Mouse (Mus musculus): ENCODE measurements around the gene Crtac1. TPM values are rescaled to one million over a fixed set of nuclear protein-coding genes. Genes with fewer than 3 reads are reported as not detected.

Crtac1 gene
- total and polyA plus RNA-seq, 2 experiments from 2014 or later, result 0.36 TPM; not detected in 1

DNA sequence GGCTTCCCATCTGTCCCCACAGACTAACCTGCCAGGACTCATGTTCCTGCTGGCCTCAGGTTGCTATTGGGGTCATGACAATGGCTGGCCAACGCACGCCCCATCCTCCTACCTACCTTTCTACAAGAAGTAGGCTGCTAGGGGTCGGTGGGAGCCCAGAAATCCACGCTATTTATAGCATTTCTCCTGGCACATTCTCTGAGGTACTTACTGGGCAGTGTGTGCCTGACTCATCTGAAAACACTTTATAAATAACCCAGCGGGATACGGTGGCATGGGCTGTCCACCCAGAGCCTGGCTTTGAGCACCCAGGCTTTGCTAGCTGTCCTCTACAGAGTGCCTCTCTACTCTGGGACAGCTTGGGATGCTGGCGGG is 193.3 kb downstream of the Crtac1 start:
- Histone ChIP-seq H3K36me3 (replicated peaks; ENCODE audit: control insufficient read depth, insufficient read depth, low read length) (no peaks in the 10 kb centered on the region), H3K4me2 (ENCODE audit: low read depth, low read length) (peak overlapping the region; percentile 49), H3K9me3 (replicated peaks; ENCODE audit: control insufficient read depth, low read length) (no peaks in the 10 kb centered on the region), H3K27me3 (ENCODE audit: control insufficient read depth, insufficient read depth, low read length) (no peaks in the 10 kb centered on the region), H3K4me1 (ENCODE audit: control insufficient read depth, insufficient read depth) (peaks cover 19% of the 10 kb centered on the region; the same call in 1 of the 2 replicates), H3K27ac (ENCODE audit: low read depth) (peak overlapping the region; percentile 95), H3K9ac (replicated peaks; ENCODE audit: low read depth, low read length) (0 out of 2 replicates have a peak overlapping the region, but pooled peaks have one; percentile 33), H3K4me3 (ENCODE audit: low read depth, low read length) (no peak overlapping the region)
- peak; percentile 91 for ATAC-seq (ENCODE audit: insufficient read depth, low read depth)
- 25% methylated on average over 7 of the region's 7 CpGs for WGBS
- TF ChIP-seq EP300 (IDR thresholded peaks at IDR 0.05; ENCODE audit: low read depth) (no peak; the same call in 1 of the 2 replicates), CTCF (IDR thresholded peaks at IDR 0.05; ENCODE audit: low read depth) (no peak)
- DNase-seq (ENCODE audit: low spot score), result peak; percentile 71

DNA sequence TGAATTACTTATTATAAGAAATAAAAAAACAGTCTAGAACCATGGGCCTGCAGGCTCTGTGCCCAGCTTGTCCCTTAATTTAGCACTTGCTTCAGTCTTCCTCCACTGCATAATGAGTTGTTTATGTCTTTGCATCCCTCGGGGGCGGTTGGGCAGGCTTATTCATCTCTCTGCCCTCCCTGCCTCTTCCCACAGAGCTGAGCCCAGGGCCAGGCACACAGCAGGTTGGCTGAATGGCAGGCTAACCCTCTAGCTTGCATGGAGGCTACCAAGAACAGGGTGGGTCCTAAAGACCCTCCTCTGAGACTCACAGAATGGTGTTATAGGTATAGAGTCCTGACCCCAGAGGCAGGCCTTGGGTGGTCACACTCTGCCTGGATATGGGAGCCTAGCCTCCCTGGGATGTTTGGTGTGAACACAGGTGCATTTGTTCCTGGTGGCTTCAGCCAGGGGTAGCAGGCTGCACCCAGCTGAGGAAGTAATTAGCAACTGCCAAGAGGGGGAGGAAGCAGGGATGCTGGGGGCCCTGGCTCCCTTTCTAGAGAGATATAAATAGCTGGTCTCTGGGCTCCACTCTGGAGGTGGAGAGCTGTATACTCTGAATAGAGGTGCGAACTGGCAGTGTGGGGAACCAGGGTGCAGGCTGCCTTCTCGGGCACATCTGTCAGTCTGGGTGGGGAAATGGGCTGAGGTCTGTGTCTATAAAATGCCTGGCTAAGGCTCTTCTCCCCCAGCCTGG is 193.8 kb downstream of the Crtac1 start:
- ATAC-seq (ENCODE audit: insufficient read depth, low read depth) (peak; percentile 82), DNase-seq (ENCODE audit: low spot score) (peak; percentile 58)
- TF ChIP-seq CTCF (IDR thresholded peaks at IDR 0.05; ENCODE audit: low read depth) (no peak; the same call in 1 of the 2 replicates), EP300 (IDR thresholded peaks at IDR 0.05; ENCODE audit: low read depth) (no peak)
- Histone ChIP-seq H3K4me1 (ENCODE audit: control insufficient read depth, insufficient read depth) (peaks cover 19% of the 10 kb centered on the region; the same call in 1 of the 2 replicates), H3K9me3 (replicated peaks; ENCODE audit: control insufficient read depth, low read length) (no peaks in the 10 kb centered on the region), H3K9ac (replicated peaks; ENCODE audit: low read depth, low read length) (0 out of 2 replicates have a peak overlapping the region, but pooled peaks have one; percentile 33), H3K27ac (ENCODE audit: low read depth) (peak overlapping the region; percentile 95), H3K36me3 (replicated peaks; ENCODE audit: control insufficient read depth, insufficient read depth, low read length) (no peaks in the 10 kb centered on the region), H3K4me3 (ENCODE audit: low read depth, low read length) (no peak overlapping the region), H3K4me2 (ENCODE audit: low read depth, low read length) (peak overlapping the region; percentile 49), H3K27me3 (ENCODE audit: control insufficient read depth, insufficient read depth, low read length) (no peaks in the 10 kb centered on the region)
- WGBS, result 12% methylated on average over 4 of the region's 4 CpGs

Small RNAs within 50 kb of the gene (microRNA-seq; reads per million reads assigned to microRNA genes)
- gene Gm26339, result not detected
- not detected for gene Mir3085

Other genes with a start within 250 kb of the Crtac1 start
- 2.3 and 4.9 TPM in 2 replicates for gene Sfrp5, start 229.5 kb downstream of the Crtac1 start, total RNA-seq (2014; rRNA removed; ENCODE audit: low replicate concordance)
- 1.7 and 1.8 TPM in 2 replicates for gene Sfrp5, start 229.5 kb downstream of the Crtac1 start, polyA plus RNA-seq (2015; fragmentation: Nextera tagmentation; extraction: Ambion mirVana)
- not detected in 2 replicates for gene Golga7b, start 184.2 kb downstream of the Crtac1 start, total RNA-seq (2014; rRNA removed; ENCODE audit: low replicate concordance)
- gene Golga7b, start 184.2 kb downstream of the Crtac1 start, polyA plus RNA-seq (2015; fragmentation: Nextera tagmentation; extraction: Ambion mirVana), result 0.23 and 0.30 TPM in 2 replicates
- gene R3hcc1l, start 87.0 kb upstream of the Crtac1 start, total RNA-seq (2014; rRNA removed; ENCODE audit: low replicate concordance), result 5.9 and 20.6 TPM in 2 replicates
- 10.0 and 10.2 TPM in 2 replicates for gene R3hcc1l, start 87.0 kb upstream of the Crtac1 start, polyA plus RNA-seq (2015; fragmentation: Nextera tagmentation; extraction: Ambion mirVana)
- 0.54 and 2.3 TPM in 2 replicates for gene Loxl4, start 181.0 kb upstream of the Crtac1 start, total RNA-seq (2014; rRNA removed; ENCODE audit: low replicate concordance)
- 0.23 and 0.30 TPM in 2 replicates for gene Loxl4, start 181.0 kb upstream of the Crtac1 start, polyA plus RNA-seq (2015; fragmentation: Nextera tagmentation; extraction: Ambion mirVana)